Mouse (Mus musculus): ENCODE results near the gene P4ha1. TPM values are rescaled to one million over a fixed set of nuclear protein-coding genes. Genes with fewer than 3 reads are reported as not detected.
"Not testable (repeated sequence)": the region's sequence is repeated elsewhere in the genome, so short reads cannot be mapped to it uniquely, and the experiment has no call there.

Gene P4ha1
- polyA plus RNA-seq, 1 experiment from 2014 or later, result 27.9 TPM

DNA sequence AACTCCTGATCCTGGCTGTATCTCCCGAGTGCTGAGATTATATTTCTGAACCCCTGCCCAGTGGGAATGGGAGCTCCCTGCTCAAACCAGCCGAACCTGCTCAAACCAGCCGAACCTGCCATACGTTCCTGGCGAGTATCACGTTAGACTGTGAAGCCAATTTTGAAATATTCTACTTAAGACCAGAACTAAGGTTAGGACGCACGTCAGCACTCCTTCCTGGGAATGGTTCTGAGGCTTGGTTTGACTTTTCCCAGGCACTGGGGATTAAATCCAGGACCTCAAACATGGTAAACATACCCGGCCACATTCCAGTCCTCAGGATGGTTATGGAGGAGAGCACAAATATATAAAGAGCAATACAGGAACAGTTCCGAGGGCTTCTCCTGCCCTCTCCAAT lies 54.8 kb downstream of the P4ha1 start:
- Histone ChIP-seq H3K4me2 (ENCODE audit: low read length) (no peak overlapping the region), H3K27ac (no peak overlapping the region), H3K36me3 (ENCODE audit: insufficient read depth, low read length) (0 out of 2 replicates have a peak, but pooled peaks cover 4% of the 10 kb centered on the region), H3K4me1 (replicated peaks; ENCODE audit: insufficient read depth, low read length) (no peaks in the 10 kb centered on the region), H3K4me3 (replicated peaks; ENCODE audit: low read depth, low read length) (no peak overlapping the region), H3K9ac (ENCODE audit: low read depth, low read length) (no peak overlapping the region), H3K9me3 (replicated peaks; ENCODE audit: low read length) (no peaks in the 10 kb centered on the region), H3K27me3 (ENCODE audit: insufficient read depth, low read length) (no peaks in the 10 kb centered on the region)
- TF ChIP-seq CTCF (IDR thresholded peaks at IDR 0.05; ENCODE audit: low read depth), result no peak
- DNase-seq (ENCODE audit: low spot score) (no peak), ATAC-seq (replicated peaks; ENCODE audit: low FRiP score, low read depth) (no peak)
- WGBS, result 79% methylated on average over 10 of the region's 10 CpGs

DNA sequence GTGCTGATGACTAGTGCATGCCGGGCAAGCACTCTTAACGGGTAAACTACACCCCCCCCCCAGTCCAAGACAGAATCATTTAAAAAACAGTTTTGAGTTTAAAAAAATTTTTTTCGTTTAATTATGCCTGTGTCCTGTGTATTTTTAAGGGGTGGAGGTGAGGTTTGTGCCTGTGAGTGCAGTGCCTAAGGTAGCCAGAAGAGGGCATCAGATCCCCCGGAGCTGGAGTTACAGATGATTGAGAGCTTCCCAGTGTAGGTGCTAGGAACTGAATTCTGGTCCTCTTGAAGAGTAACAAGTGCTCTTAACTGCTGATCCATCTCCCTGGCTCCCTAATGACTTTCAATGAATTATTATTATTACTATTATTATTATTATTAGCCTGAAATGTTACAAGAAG lies 55.6 kb downstream of the P4ha1 start:
- ATAC-seq (replicated peaks; ENCODE audit: low FRiP score, low read depth), result no peak
- Histone ChIP-seq H3K4me3 (replicated peaks; ENCODE audit: low read depth, low read length) (no peak overlapping the region), H3K27me3 (ENCODE audit: insufficient read depth, low read length) (no peaks in the 10 kb centered on the region), H3K9me3 (replicated peaks; ENCODE audit: low read length) (no peaks in the 10 kb centered on the region), H3K9ac (ENCODE audit: low read depth, low read length) (no peak overlapping the region), H3K4me1 (replicated peaks; ENCODE audit: insufficient read depth, low read length) (no peaks in the 10 kb centered on the region), H3K27ac (no peak overlapping the region), H3K4me2 (ENCODE audit: low read length) (no peak overlapping the region), H3K36me3 (ENCODE audit: insufficient read depth, low read length) (0 out of 2 replicates have a peak, but pooled peaks cover 4% of the 10 kb centered on the region)
- TF ChIP-seq CTCF (IDR thresholded peaks at IDR 0.05; ENCODE audit: low read depth), result peak; percentile 22; the same call in 1 of the 2 replicates
- no peak for DNase-seq (ENCODE audit: low spot score)
- 95% methylated on average over 4 of the region's 4 CpGs for WGBS

DNA sequence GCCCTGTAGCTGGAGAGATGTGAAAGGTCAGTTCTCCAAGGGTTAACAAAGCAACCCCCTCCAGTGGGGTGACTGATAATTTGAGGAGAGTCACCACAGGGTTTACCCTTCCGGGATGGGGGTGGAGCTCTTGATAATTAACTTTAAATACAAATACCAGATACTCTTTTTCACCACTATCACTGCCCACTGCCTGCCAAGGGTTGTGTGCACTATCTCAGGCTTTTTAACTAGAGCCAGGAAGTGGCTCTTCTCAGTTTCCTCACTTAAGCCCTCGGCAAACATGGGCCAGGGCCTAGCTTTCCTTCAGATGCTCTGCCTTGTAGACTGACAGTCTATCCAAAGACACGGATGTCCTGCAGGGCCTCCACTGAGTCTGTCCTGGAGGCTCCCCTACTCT lies 56.8 kb downstream of the P4ha1 start:
- Histone ChIP-seq H3K4me2 (ENCODE audit: low read length) (no peak overlapping the region), H3K4me3 (replicated peaks; ENCODE audit: low read depth, low read length) (no peak overlapping the region), H3K36me3 (ENCODE audit: insufficient read depth, low read length) (0 out of 2 replicates have a peak, but pooled peaks cover 4% of the 10 kb centered on the region), H3K4me1 (replicated peaks; ENCODE audit: insufficient read depth, low read length) (no peaks in the 10 kb centered on the region), H3K9me3 (replicated peaks; ENCODE audit: low read length) (no peaks in the 10 kb centered on the region), H3K27me3 (ENCODE audit: insufficient read depth, low read length) (no peaks in the 10 kb centered on the region), H3K9ac (ENCODE audit: low read depth, low read length) (no peak overlapping the region), H3K27ac (no peak overlapping the region)
- WGBS, result 37% methylated on average over 3 of the region's 3 CpGs
- ATAC-seq (replicated peaks; ENCODE audit: low FRiP score, low read depth), result no peak
- DNase-seq (ENCODE audit: low spot score), result no peak
- no peak for TF ChIP-seq CTCF (IDR thresholded peaks at IDR 0.05; ENCODE audit: low read depth)

DNA sequence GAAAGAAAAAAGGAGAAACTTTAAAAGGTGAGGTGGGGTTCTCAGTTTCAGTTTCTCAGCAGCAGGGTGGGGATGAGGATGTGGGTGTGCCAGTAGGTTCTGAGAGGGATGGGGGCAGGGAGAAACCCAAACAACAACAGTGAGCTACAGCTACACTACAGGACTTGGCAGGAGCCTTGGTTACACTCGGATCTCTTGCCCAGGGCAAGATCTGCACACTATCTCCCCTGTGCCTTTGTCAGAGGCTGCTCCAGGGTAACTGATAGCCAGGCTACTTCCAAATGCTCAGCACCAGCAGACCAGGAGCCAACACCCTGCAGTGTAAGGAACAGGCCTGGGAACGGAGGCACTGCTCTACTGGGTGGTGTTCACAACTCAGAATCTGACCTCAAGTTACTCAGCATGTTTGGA lies 57.3 kb downstream of the P4ha1 start:
- DNase-seq (ENCODE audit: low spot score) (no peak), ATAC-seq (replicated peaks; ENCODE audit: low FRiP score, low read depth) (no peak)
- H3K27me3 ChIP-seq (ENCODE audit: insufficient read depth, low read length), result no peaks in the 10 kb centered on the region
- H3K4me3 ChIP-seq (replicated peaks; ENCODE audit: low read depth, low read length), result no peak overlapping the region
- H3K9ac ChIP-seq (ENCODE audit: low read depth, low read length), result no peak overlapping the region
- H3K9me3 ChIP-seq (replicated peaks; ENCODE audit: low read length), result no peaks in the 10 kb centered on the region
- H3K36me3 ChIP-seq (ENCODE audit: insufficient read depth, low read length), result no peaks in the 10 kb centered on the region
- no peak for TF ChIP-seq CTCF (IDR thresholded peaks at IDR 0.05; ENCODE audit: low read depth)
- H3K4me1 ChIP-seq (replicated peaks; ENCODE audit: insufficient read depth, low read length), result no peaks in the 10 kb centered on the region
- no peak overlapping the region for H3K27ac ChIP-seq
- no peak overlapping the region for H3K4me2 ChIP-seq (ENCODE audit: low read length)
- WGBS, result 76% methylated on average over 2 of the region's 2 CpGs

DNA sequence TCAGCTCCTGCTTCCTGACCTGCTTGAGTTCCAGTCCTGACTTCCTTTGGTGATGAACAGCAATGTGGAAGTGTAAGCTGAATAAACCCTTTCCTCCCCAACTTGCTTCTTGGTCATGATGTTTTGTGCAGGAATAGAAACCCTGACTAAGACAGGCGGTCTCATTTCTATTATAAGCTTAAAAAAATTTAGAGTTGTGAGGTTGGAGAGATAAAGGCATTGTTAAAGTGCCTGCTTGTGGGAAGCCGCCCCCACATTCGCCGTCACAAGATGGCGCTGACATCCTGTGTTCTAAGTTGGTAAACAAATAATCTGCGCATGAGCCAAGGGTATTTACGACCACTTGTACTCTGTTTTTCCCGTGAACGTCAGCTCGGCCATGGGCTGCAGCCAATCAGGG lies 58.5 kb downstream of the P4ha1 start:
- H3K9ac ChIP-seq (ENCODE audit: low read depth, low read length); H3K27me3 ChIP-seq (ENCODE audit: insufficient read depth, low read length); H3K36me3 ChIP-seq (ENCODE audit: insufficient read depth, low read length); DNase-seq (ENCODE audit: low spot score); H3K9me3 ChIP-seq (replicated peaks; ENCODE audit: low read length); H3K4me1 ChIP-seq (replicated peaks; ENCODE audit: insufficient read depth, low read length); ATAC-seq (replicated peaks; ENCODE audit: low FRiP score, low read depth); H3K27ac ChIP-seq; H3K4me3 ChIP-seq (replicated peaks; ENCODE audit: low read depth, low read length); H3K4me2 ChIP-seq (ENCODE audit: low read length): not testable (repeated sequence)
- WGBS, result 88% methylated on average over 5 of the region's 10 CpGs

DNA sequence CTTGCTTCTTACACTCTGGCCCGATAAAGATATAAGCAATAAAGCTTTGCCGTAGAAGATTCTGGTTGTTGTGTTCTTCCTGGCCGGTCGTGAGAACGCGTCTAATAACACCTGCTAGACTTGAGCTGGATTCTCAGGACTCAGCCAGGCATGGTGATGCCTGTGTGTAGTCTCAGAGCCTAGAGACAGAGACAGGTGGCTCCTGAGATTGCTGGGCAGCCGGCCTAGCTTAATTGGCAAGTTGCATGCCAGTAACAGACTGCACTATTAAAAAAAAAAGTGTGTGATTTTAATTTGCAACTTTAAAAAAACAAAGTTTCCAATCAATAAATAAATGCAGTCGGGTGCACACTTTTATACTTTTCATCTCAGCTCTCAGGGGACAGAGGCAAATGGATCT lies 63.9 kb downstream of the P4ha1 start:
- Histone ChIP-seq H3K27me3 (ENCODE audit: insufficient read depth, low read length) (no peaks in the 10 kb centered on the region), H3K9ac (ENCODE audit: low read depth, low read length) (no peak overlapping the region), H3K4me1 (replicated peaks; ENCODE audit: insufficient read depth, low read length) (no peaks in the 10 kb centered on the region), H3K36me3 (ENCODE audit: insufficient read depth, low read length) (no peaks in the 10 kb centered on the region), H3K27ac (no peak overlapping the region), H3K9me3 (replicated peaks; ENCODE audit: low read length) (no peaks in the 10 kb centered on the region), H3K4me3 (replicated peaks; ENCODE audit: low read depth, low read length) (no peak overlapping the region), H3K4me2 (ENCODE audit: low read length) (no peak overlapping the region)
- ATAC-seq (replicated peaks; ENCODE audit: low FRiP score, low read depth) (no peak), DNase-seq (ENCODE audit: low spot score) (no peak)
- 75% methylated on average over 7 of the region's 8 CpGs for WGBS
- no peak for TF ChIP-seq CTCF (IDR thresholded peaks at IDR 0.05; ENCODE audit: low read depth)

DNA sequence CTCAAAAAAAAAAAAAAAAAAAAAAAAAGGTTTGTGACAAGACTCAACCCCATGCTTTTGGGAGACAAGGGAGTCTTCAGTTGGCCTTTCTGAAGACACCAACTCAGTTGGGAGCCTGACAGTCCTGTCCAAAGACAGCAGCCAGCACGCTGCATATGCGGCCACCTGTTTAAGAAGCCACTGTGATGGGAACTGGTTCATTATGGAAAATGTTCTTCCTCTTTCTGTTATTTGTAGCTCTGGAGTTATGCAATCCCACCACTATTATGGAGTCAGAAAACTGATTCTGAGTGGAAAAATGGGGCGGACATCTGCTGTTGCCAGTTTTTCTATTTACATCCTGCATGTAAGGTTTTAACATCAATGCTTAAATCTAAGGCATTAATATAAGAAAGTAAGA lies 66.6 kb downstream of the P4ha1 start:
- WGBS, result 95% methylated on average over 3 of the region's 3 CpGs
- no peak for TF ChIP-seq CTCF (IDR thresholded peaks at IDR 0.05; ENCODE audit: low read depth)

More for the DNA sequence above, 66.6 kb downstream of the P4ha1 start:
- H3K4me3 ChIP-seq (replicated peaks; ENCODE audit: low read depth, low read length), result no peak overlapping the region
- H3K27me3 ChIP-seq (ENCODE audit: insufficient read depth, low read length), result no peaks in the 10 kb centered on the region
- no peak overlapping the region for H3K9ac ChIP-seq (ENCODE audit: low read depth, low read length)
- no peak overlapping the region for H3K27ac ChIP-seq
- ATAC-seq (replicated peaks; ENCODE audit: low FRiP score, low read depth), result no peak
- H3K4me2 ChIP-seq (ENCODE audit: low read length), result no peak overlapping the region
- no peaks in the 10 kb centered on the region for H3K4me1 ChIP-seq (replicated peaks; ENCODE audit: insufficient read depth, low read length)
- H3K36me3 ChIP-seq (ENCODE audit: insufficient read depth, low read length), result no peaks in the 10 kb centered on the region
- H3K9me3 ChIP-seq (replicated peaks; ENCODE audit: low read length), result no peaks in the 10 kb centered on the region
- no peak for DNase-seq (ENCODE audit: low spot score)
